Mouse (Mus musculus) stomach, postnatal 0 days (tissue): Measurements from ENCODE around the gene Auts2. TPM values are rescaled to one million over a fixed set of nuclear protein-coding genes. Genes with fewer than 3 reads are reported as not detected.

Source experiments
- ATAC-seq: fragments of 200-750 bp; cut with Nextera tagmentation; 2 replicates; pipeline ENCODE4 v1.8.0; 2017; ENCODE audit not compliant: low FRiP score, low TSS enrichment
- DNase-seq: peaks from one replicate; pipeline ENCODE4 v3.0.0-alpha.2; 2016; ENCODE audit warnings: low spot score
- H3K27ac ChIP-seq: fragments of 300-500 bp; sonication (generic); replicated peaks from 2 replicates; pipeline ENCODE4 v1.5.1; 2014; ENCODE audit warnings: mild to moderate bottlenecking, control low read depth
- H3K27me3 ChIP-seq: fragments of 300-500 bp; sonication (generic); 2 replicates; pipeline ENCODE4 v1.6.1; 2014; ENCODE audit warnings: low read length; ENCODE audit not compliant: control insufficient read depth, insufficient read depth
- H3K36me3 ChIP-seq: fragments of 300-500 bp; sonication (generic); 2 replicates; pipeline ENCODE4 v1.6.1; 2014; ENCODE audit warnings: low read length, mixed read lengths; ENCODE audit not compliant: control insufficient read depth, insufficient read depth
- H3K4me1 ChIP-seq: fragments of 300-500 bp; sonication (generic); replicated peaks from 2 replicates; pipeline ENCODE4 v1.6.1; 2014; ENCODE audit warnings: antibody characterized with exemption; ENCODE audit not compliant: control insufficient read depth, insufficient read depth
- H3K4me2 ChIP-seq: fragments of 300-500 bp; sonication (generic); replicated peaks from 2 replicates; pipeline ENCODE4 v1.6.1; 2014; ENCODE audit warnings: low read depth, mild to moderate bottlenecking, control low read depth, moderate library complexity
- H3K4me3 ChIP-seq: fragments of 300-500 bp; sonication (generic); 2 replicates; pipeline ENCODE4 v1.5.1; 2014; ENCODE audit warnings: low read depth, low read length, control low read depth
- H3K9ac ChIP-seq: fragments of 300-500 bp; sonication (generic); 2 replicates; pipeline ENCODE4 v1.6.1; 2014; ENCODE audit warnings: mild to moderate bottlenecking, low read length, control low read depth, mixed read lengths
- H3K9me3 ChIP-seq: fragments of 300-500 bp; sonication (generic); 2 replicates; pipeline ENCODE4 v1.6.1; 2016; ENCODE audit warnings: low read length; ENCODE audit not compliant: control insufficient read depth
- CTCF ChIP-seq: IDR thresholded peaks from 2 replicates; pipeline ENCODE4 v1.5.1; 2016; ENCODE audit warnings: antibody characterized with exemption, low read depth, mild to moderate bottlenecking, moderate library complexity
- EP300 ChIP-seq: optimal IDR thresholded peaks from 2 replicates; pipeline ENCODE3; 2016; ENCODE audit warnings: antibody characterized with exemption
- WGBS: fragments of 180-500 bp; shearing (Covaris S2); extraction: QIAGEN DNeasy Blood & Tissue Kit; methylation state at CpG from one replicate; pipeline ENCODE4 v1.1.7; 2014; 5-methylcytosine and 5-hydroxymethylcytosine counted together
- polyA plus RNA-seq: library from polyadenylated mRNA; unstranded; fragments of >200 nt; fragmentation: Nextera tagmentation; extraction: Ambion mirVana; gene quantifications from 2 replicates; pipeline ENCODE4 v1.2.1, GENCODE M21; 2015

The Auts2 gene
- polyA plus RNA-seq, 1 experiment from 2014 or later: 7.3 TPM

DNA sequence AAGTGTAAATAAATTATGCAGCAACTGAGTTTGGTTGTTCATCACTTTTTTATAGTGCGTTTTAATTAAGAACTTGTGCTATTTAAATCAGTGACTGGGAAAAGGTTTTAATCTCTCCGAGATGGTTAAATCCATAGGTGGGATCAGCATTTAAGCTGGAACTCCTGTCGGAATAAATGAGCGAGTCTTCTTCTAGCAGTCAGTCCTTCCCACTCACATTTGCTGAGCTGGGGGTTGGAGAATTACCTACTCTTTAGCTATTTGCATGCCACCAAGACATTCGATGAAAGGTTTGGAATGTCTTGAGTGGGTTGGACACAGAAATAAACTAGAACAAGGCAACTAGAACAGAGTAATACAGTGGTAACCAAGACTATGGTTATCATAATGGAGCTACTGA, 45.1 kb downstream of the Auts2 start:
- H3K9ac ChIP-seq: no peak overlapping the region
- H3K27me3 ChIP-seq: no peaks in the 10 kb centered on the region
- H3K4me1 ChIP-seq: no peaks in the 10 kb centered on the region
- no peaks in the 10 kb centered on the region for H3K9me3 ChIP-seq
- no peak overlapping the region for H3K4me2 ChIP-seq
- H3K4me3 ChIP-seq: no peak overlapping the region
- TF ChIP-seq EP300 (no peak), CTCF (no peak)
- WGBS: 92% methylated on average over 5 of the region's 5 CpGs
- DNase-seq (no peak), ATAC-seq (no peak)
- no peak overlapping the region for H3K27ac ChIP-seq
- no peaks in the 10 kb centered on the region for H3K36me3 ChIP-seq

DNA sequence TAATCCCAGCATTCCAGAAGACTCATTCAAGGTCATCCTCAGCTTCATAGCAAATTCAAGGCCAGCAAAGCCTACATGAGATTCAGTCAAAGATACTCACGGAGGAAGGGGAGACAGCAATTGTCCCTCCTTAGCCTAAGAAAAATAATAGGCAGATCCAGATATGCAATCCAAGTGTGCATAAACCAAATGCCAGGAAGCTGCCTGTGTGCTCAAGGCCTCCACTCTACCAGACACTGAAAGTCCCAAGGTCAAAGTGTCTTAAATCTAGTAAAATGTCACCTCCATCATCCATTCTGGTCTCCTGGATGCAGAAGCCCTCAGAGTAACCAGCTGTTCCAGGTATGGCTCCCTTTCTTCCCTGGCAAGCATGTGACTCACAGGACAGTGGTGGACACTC, 50.4 kb downstream of the Auts2 start:
- Histone ChIP-seq H3K4me1 (peaks cover 5% of the 10 kb centered on the region; the same call in 1 of the 2 replicates), H3K27ac (no peak overlapping the region), H3K9me3 (no peaks in the 10 kb centered on the region), H3K27me3 (no peaks in the 10 kb centered on the region), H3K4me3 (no peak overlapping the region), H3K36me3 (no peaks in the 10 kb centered on the region), H3K9ac (no peak overlapping the region), H3K4me2 (no peak overlapping the region)
- ATAC-seq: no peak
- WGBS: 68% methylated on average over 1 of the region's 1 CpGs
- no peak for DNase-seq
- TF ChIP-seq EP300 (no peak), CTCF (no peak)

DNA sequence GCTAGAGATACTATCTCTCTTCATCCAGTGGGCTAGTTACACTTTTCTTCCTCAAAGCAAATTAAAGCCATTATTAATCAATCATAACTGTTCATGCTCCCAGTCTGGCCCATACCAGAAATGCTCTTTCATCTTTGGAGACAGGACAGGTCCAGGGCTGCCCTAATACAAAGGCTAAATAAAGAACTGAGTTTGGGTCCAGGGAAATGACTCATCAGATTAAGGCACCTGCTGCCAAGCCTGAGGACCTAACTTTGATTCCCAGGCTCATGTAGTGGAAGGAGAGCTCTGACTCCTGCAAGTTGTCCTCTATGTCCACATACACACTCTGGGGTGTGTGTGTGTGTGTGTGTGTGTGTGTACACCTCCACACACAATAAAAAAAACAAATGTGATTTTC, 51.1 kb downstream of the Auts2 start:
- Histone ChIP-seq H3K4me3 (no peak overlapping the region), H3K9ac (no peak overlapping the region), H3K4me1 (peaks cover 5% of the 10 kb centered on the region; the same call in 1 of the 2 replicates), H3K9me3 (no peaks in the 10 kb centered on the region), H3K4me2 (no peak overlapping the region), H3K27me3 (no peaks in the 10 kb centered on the region), H3K36me3 (no peaks in the 10 kb centered on the region), H3K27ac (no peak overlapping the region)
- 0 out of 2 replicates have a peak, but pooled peaks have one; percentile 38 for ATAC-seq
- no peak for DNase-seq
- TF ChIP-seq EP300: peak; percentile 39
- TF ChIP-seq CTCF: no peak

DNA sequence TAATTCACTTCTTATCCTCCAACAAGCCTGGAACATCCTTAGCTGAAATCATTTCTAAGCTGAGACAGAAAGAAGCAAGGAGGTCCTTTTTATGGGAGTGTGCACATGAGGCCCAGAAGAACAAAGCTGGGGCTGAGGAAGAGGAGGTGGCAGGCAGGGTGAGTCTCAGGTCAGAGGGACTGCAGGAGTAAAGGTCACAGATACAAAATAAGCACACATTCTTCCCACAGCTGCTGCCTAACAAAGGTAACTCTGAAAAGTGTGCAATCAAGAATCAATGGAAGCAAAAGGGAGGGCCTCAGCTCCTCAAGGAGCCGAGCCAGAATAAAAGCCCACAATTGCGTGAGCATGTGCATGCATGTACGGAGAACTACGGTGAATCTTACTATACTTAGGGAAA, 51.6 kb downstream of the Auts2 start:
- H3K4me1 ChIP-seq: peaks cover 5% of the 10 kb centered on the region; the same call in 1 of the 2 replicates

GRCm38 (mm10) chr5:132490326-132490725, 52.8 kb downstream of the Auts2 start:
- H3K4me2 ChIP-seq: no peak overlapping the region
- H3K4me3 ChIP-seq: no peak overlapping the region
- WGBS: 86% methylated on average over 1 of the region's 1 CpGs
- H3K36me3 ChIP-seq: no peaks in the 10 kb centered on the region
- no peaks in the 10 kb centered on the region for H3K27me3 ChIP-seq
- H3K9me3 ChIP-seq: no peaks in the 10 kb centered on the region
- H3K27ac ChIP-seq: 0 out of 2 replicates have a peak overlapping the region, but pooled peaks have one; percentile 18
- ATAC-seq: no peak
- H3K9ac ChIP-seq: no peak overlapping the region
- DNase-seq: no peak
- H3K4me1 ChIP-seq: peaks cover 5% of the 10 kb centered on the region; the same call in 1 of the 2 replicates
- TF ChIP-seq EP300: no peak
- TF ChIP-seq CTCF: no peak

More for the DNA sequence above, 51.6 kb downstream of the Auts2 start:
- 41% methylated on average over 4 of the region's 4 CpGs for WGBS
- DNase-seq (peak; percentile 16), ATAC-seq (no peak)
- TF ChIP-seq CTCF: no peak
- TF ChIP-seq EP300: no peak
- Histone ChIP-seq H3K4me3 (no peak overlapping the region), H3K9ac (no peak overlapping the region), H3K36me3 (no peaks in the 10 kb centered on the region), H3K27ac (peak overlapping the region; percentile 24; the same call in 1 of the 2 replicates), H3K27me3 (no peaks in the 10 kb centered on the region), H3K9me3 (no peaks in the 10 kb centered on the region), H3K4me2 (no peak overlapping the region)

- Histone ChIP-seq H3K27ac (0 out of 2 replicates have a peak overlapping the region, but pooled peaks have one; percentile 18), H3K4me2 (no peak overlapping the region), H3K27me3 (no peaks in the 10 kb centered on the region), H3K36me3 (no peaks in the 10 kb centered on the region), H3K9me3 (no peaks in the 10 kb centered on the region), H3K4me1 (peaks cover 5% of the 10 kb centered on the region; the same call in 1 of the 2 replicates), H3K9ac (0 out of 2 replicates have a peak overlapping the region, but pooled peaks have one; percentile 35), H3K4me3 (no peak overlapping the region)
- ATAC-seq (no peak), DNase-seq (no peak)
- no peak for TF ChIP-seq CTCF
- no peak for TF ChIP-seq EP300
- WGBS: 52% methylated on average over 7 of the region's 7 CpGs
Observed at GRCm38 (mm10) chr5:132489736-132490313, 53.3 kb downstream of the Auts2 start.
